Mouse (Mus musculus) R1 (cell line): Measurements from ENCODE around the gene Gsc2.

Experiments
- DNase-seq: peaks from one replicate; pipeline ENCODE4 v3.0.0-alpha.2; 2018; ENCODE audit warnings: low read depth, low spot score

The Gsc2 gene

DNA sequence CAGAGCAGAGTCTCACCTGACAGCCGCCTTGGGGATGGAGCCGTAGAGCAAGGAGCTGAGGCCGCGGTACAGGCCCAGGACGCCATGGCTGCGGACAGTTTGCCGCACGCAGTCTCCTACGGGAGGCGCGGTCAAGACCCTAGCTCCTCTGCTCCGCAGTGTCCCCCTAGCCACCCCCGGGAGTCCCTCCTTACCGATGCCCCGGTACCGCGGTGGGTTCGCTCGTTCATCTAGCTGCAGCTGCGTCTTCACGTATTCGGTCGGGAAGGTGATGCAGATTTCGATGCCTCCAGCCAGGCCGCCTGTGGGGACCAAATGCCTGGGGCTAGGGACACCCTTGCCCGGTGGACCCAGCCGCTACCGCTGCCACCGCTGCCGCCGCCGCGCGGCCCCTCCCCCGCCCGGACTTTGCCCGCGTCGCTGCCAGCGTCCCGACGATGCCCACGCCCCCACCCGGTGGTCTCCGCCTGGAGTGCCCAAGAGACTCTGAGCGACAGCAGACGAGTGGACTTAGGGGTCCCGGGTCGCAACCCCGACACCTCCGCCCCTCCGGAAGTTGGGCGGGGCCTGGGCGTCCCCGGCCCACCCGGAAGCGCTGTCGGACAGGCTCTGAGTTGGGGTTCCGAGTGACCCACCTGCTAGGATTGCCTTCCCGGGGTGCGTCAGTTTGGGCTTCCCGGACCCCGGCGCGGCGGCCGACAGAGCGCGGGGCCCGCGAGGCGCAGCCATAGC is 12.7 kb upstream of the Gsc2 start:
- peak; percentile 34 for DNase-seq

DNA sequence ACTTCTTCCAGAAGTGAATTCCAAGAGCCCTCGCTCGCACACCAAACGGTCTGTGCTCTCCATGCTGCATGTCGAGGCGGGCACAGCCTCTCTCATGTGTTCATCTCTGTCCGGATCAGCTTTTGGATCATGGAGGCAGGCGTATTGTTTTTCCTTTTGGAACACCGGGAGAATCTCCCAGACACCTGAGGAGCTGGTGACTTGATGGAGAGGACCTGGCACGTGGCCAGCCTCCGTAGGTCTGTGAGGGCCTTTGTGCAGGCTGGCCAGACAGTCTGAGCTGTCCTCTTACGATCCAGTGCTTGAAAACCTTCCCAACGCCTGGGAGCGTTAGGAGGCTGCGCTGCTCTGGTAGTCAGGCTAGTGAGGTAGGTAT is 7.3 kb upstream of the Gsc2 start:
- DNase-seq = no peak

DNA sequence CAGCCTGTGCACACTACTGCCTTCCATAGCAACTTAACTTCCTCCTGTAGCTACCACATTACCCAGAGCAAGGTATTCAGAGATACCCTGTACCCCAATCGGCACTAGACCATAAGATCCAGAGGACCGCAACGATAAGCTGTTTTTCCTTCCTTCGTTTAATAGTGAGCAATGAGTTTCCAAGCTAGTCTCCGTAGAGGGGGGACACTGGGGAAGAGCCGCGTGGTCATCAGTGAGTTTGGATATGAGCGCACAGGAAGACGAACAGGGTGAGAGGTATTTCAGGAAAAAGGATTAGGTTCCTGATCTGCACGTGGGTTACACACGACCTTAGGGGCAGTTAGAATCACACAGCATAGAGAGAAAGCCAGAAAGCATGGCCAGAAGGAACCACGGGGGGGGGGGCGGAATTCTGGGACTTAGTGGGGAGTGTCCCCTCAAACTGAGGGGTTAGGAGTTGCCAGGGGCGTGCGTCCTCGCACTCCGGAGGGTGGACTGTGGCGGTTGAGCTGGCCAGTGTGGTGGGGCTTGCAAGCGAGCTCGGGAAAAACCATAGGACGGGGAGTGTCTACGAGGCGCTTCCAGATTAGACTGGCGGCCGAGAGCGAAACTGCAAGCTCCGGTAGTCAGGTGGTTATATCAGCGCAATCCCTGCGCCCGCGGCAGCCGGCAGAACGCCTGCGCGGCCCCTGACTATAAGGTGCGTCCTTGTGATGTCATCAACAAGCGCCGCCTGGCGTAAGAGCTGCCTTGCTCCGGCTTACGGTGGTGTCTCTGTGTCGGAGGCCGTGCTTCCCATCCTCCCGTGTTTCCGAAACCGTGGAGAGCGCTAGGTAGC is 6.7 kb upstream of the Gsc2 start:
- DNase-seq = peak; percentile 98

DNA sequence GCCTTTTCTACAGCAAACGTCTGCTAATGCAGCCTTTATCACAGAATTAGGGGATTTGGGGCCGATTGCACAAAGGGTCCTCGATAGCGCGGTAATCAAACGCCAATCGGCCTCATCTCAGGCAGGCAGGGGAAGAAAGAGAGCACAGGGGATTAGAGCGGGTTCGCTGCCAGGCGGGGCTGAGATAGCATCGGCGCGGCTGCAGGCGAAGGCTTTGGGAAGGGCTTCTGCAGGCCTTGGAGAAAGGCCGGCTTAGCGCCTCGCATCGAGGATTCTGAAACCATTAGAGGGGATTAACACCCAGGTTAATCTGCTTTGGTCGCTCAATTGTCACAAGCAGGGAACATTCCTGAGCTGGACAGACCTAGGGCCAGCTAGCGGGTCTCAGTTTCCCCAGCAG is 5.7 kb upstream of the Gsc2 start:
- DNase-seq = peak; percentile 22

DNA sequence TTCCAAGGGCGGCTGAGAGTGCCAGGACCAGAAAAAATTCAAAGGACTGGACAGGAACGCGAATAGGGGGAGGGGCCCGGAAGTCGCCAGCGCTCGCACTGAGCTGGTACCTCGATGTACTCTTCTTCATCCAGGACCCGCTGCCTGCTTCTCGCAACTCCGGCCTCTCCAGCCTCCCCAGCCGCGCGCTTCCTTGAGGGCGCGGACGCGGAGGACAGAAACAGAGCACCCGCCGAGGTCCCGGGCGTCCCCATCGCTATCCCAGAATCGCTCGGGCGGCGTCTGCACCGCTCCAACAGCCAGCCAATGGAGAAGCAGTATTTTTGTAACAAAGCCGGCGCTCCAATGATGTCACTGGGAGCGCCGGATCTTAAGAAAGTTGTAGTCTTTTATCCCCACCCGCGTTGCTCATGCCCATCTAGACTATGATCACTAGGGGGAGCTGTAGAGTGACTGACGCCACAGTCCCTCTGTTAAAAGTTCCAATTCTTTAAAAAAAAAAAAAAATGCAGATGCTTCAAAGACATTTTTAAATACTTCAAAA is 3.7 kb downstream of the Gsc2 start, which contains the start of gene Ess2:
Gene Ess2 (minus strand): TSS at position 297 of the 544 bp plus-strand sequence.
- DNase-seq = peak; percentile 98

DNA sequence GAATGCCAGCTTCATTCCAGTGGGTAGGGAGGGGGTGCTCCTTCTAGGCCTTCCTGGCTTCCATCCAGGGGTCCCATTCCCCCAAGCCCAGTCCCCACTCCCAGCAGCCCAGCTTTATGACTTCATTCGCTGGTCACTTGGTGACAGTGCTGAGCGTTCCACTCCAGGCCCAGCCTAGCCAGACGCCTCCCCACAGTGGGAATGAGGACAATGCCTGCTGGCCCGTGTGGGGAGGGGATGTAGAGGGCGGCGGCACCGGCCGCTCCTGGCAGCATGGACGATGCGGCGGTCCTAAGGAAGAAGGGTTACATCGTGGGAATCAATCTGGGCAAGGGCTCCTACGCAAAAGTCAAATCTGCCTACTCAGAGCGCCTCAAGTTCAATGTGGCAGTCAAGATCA is 16.4 kb downstream of the Gsc2 start, which contains the start of the genes Dgcr2 and Tssk2:
Gene Dgcr2 (minus strand): TSS at position 101 of the 400 bp plus-strand sequence.
Gene Tssk2 (plus strand): TSS at position 176 of the 400 bp plus-strand sequence.
- DNase-seq = no peak

DNA sequence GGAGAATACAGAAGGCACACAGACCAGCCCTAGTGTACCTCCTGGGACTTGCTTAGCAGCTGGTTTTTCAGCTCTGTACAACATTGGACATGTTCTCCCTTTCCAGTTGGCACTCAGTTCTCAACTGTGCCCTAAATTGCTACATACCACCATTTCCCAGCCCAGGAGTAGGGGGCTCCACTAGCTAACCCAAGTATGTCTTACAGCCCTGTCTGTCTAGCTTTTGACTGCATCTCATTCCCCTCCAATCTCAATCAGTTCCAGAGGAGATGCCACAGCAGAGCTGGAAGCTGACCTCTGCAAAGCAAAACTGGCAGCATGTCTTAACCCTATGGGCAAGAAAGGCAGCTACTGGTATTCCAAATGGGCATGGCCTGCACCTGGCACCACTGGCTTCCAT is 18.8 kb downstream of the Gsc2 start:
- DNase-seq = no peak

DNA sequence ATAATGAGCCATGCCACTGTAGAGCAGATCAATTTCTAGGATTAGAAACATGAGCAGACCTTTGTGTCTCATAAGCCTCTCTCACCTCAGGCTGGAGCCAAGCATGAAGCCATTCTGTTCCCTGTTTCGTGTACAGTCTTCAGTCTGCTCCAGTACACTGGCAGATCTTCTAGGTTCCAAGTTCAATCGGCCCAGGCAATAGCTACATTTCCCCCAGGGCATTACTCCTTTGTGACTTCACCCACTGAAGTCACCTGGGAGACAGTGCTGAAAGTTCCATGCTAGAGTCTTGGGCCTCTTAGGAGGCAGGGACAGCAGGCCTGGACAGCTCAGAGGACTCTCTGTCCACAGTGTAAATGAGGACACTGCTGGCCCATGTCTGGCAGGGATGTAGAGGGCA is 20.9 kb downstream of the Gsc2 start, which contains the start of gene Tssk1:
Gene Tssk1 (plus strand): TSS at position 301 of the 400 bp plus-strand sequence.
- DNase-seq = no peak

DNA sequence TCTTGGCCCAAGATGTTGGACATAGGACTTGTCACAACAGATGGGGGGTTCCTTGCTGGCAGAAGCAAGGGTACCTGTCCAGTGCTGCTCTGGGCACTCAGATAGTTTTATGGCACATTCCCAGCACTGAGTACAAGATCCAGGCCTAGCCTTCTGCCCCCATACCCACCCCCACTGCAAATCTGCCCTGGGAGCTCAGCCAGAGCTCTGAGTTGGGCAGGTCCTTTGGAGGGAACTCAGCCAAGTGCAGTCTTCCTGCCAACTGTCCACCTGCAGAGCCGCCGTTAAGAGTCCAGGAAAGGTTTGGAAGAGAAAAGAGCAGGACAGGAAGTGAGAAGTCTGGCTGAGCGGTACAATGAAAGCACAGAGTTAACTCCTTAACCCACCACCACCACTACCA is 22.3 kb downstream of the Gsc2 start:
- no peak for DNase-seq

DNA sequence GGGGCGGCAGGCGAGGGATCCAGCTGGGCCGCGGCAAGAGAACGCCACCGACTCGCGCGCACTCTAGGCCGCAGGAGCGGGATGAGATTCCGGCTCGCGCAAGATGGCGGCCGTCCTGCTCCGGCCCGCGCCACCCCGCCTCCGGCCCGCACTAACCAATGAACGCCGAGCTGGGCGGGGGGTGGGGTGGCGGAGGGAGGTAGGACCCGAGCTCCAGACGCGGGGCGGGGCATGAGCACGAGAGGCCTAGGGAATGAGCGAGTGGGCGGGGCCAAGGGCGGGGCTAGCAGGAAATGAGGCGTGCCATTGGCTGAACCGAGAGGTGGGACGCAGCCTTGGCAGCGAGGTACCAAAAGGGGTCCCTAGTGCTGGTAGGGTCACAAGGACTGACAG is 23.3 kb downstream of the Gsc2 start, which contains the start of gene Gm20518:
Gene Gm20518 (minus strand): TSS at position 105 of the 393 bp plus-strand sequence.
- peak; percentile 97 for DNase-seq

DNA sequence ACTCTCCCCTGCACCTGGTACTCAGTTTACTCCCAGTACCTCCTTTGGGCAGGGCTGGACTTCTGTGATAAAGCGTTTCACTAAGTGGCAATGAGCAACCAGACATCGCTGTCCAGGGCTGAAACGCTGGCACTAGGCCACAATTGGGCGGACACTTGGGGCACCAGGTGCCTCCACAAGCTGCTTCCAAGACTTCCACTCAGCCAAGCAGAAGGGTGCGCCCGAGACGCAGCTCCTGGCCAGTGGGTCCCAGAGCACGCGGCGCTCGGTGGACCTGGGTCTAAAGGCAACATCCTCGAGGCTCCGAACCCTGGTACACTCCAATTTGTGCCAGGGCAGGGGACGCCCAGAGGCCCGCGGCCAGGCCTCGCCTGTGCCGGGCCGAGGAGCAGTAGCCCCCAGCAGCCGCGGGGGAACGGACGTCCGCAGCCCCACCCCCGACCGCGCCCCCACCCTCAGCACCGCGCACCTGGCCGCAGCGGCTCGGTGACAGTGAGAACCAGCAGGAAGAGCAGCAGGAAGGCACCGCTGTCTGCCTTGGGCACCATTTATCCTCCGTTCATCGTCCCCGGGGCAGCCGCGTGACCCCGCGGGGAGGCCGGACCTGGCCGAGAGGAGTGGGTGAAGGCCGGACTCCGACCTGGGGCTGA is 23.8 kb downstream of the Gsc2 start:
- peak; percentile 61 for DNase-seq

DNA sequence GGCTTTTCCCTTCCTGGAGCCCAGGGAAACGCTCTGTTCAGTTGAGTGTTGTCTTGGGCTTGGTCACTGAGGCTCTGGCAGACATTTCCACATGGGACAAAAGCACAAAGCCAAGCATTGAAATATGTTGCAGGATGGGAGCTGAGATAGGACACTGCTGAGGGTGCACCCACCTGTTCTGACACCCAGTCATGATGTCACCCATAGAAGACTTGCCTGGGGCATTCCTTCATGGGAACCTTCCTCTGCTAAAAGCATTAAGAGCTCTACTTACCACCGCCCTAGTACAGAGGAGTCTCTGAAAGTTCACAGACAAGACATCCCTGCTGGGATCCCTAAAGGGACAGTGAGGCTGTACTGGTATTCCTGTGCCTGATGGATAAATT is 24.5 kb downstream of the Gsc2 start:
- DNase-seq = no peak

DNA sequence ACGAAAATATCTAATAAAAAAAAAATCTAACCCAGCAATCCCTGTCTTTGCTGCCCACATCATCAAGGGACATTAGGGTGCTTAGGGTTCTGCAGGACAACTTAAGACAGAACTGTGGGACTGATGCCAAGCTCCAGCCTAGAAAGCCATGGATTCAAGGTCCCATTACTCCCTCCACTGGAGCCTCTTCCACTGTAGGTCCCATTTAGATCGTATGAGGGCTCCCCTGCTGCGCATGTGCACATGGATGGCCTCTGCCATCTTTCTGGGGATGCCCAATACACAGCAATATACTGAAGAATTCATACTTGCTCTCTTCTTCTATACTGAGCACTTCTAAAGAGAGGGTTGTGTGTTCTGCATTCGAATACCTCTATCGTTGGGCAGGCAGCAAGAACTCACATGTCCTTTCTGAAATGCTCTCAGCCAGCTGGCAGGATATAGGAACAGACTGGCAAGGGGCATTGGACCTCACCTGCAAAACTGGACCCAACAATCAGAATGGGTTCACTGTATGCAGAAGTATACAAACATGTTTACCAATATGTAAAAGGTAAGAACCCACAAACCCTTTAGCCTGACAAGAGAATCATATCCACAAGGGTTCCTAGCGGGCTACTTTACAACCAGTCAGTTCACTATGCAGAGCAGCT is 25.0 kb downstream of the Gsc2 start:
- DNase-seq = no peak

DNA sequence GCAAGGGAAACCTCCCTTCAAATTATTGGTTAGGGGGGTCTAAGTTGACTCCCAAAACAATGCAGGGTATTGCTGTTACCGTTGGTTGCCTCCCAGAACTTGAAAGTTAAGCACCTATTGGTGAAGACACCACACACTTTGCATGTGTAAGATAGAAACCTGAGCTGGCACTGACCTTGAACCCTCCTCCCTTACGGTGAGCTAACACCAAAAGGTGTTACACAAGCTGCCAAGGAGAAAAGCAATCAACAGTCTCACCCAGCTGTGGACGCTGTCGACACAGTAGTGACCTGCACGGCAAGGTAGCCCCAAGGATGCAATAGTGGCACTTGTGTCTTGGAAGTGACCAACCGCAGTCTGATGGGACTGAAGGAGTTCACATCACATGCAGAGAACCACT is 30.7 kb downstream of the Gsc2 start:
- DNase-seq = peak; percentile 57

DNA sequence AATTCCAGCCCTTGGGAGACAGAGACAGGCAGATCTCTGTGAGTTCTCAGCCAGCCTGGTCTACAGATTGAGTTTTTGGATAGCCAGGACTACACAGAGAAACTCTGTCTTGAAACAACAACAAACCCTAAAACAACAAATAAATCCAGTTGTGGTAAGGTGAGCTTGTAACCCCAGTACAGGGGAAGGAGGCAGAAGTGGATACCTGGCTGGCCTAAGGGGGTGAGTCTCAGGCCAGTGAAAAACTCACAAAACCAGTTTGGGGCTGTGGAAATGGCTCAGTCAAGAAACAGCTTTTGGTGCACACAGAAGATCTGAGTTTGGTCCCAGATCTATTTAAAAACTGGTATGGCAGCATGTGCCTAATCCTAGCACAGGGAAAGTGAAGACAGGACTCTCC is 32.7 kb downstream of the Gsc2 start:
- DNase-seq = no peak

DNA sequence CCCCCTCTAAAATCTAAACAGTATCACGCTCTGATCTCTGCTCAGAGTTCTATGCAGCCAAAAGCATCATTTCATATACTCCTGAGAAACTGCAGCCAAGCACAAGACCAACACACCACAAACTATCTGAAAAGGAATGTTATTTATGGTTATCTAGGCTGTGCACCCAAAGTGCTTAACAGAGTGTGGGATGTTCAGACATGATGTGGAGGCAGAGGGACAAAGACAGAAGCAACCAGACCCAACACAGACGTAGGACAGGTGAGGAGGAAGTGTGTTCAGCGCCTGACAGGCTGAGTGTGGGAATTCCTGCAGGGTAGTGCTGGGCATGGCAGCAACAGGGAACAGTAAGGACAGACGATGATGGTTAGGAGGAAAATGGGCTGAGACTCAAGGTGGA is 35.3 kb downstream of the Gsc2 start:
- no peak for DNase-seq

DNA sequence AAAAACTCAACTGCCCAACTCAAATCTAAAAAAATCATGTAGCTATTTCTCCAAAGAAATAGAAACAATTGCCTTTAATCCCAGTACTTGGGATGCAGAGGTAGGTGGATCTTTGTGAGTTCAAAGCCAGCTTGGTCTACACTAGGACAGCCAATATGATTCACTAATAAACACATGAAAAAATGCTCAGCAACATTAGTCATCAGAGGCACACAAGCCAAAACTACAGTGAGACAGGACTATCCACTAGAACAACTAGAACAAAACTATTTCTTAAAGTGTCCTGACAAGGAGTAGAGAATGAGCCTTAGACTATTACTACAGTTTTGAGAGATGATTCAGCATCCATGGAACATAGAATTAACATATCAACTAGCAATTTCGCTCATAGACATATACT is 38.8 kb downstream of the Gsc2 start:
- DNase-seq = no peak

DNA sequence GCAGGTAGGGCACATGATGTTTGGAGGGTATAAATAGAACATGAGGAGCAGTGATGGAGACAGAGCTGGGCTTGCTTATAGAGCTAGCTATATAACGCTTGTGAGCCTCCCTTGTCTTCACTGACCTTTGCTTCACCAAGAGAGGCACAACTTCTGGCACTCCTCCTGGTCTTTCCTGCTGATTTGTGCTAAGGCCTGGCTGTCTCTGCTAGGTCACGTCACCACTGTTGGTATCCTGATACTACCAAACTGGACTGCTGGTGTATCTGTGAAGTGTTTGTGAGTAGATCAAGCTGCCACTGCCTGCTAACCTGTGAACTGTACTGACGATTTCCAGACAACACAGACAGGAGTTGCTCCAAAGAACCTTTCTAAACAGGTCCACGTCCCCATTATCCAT is 39.7 kb downstream of the Gsc2 start:
- DNase-seq = no peak

DNA sequence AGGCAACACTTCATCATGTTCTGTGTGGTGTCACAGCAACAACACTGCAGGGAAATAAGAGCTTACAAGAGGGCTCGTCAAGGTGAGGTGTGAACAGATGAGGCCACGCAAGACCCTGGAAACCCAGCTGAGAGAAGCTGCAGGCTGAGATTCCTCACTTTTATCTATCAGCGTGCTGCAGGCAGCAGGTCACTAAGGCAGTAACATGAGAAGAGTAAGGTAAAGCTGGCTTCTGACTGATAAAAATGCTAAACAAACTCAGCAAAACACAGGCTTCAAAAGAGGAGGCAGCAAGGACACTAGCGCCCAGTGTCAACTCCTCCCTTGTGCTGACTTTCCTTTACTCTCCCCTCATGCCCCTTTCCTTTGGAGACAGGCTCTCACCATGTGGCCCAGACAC is 41.9 kb downstream of the Gsc2 start:
- DNase-seq = no peak

DNA sequence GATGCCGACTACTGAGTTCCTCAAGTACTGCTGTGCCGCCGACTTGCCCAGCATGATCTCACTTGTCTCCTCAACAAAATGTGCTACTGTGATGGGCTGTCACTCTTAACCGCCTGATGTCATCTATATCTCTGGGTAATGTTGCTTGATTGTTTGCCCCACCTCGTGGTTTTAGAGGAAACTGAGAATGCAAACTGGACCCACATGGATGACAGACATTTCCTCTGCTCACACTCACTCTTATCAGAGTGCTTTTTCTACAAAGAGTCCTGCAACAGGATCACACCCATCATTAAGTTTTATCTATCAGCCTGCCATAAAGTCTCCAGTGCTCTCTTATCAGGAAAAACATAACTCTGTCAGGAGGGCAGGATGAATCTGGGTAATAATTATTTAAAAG is 43.6 kb downstream of the Gsc2 start:
- DNase-seq = no peak

DNA sequence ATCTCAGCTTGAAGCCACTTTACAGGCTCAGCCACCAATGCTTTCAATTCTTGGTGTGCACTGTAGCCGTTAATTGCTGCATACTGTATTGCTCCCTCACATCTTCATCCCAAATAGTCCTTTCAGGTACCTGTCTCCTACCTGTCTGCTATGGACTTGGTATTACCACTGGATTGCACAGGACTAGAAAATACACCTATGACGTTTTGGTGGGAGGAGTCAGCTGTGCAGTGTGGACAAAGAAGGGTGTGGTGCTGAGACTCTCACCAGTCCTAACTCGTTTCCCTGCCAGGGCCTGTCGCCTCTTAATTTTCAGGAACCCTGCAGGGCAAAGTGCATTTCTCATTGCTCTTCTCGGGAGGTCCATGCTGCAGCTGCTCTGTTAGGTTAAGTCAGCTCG is 49.1 kb downstream of the Gsc2 start:
- peak; percentile 70 for DNase-seq
